Mouse (Mus musculus): ENCODE results near the gene Cox6a2. TPM values are rescaled to one million over a fixed set of nuclear protein-coding genes. Genes with fewer than 3 reads are reported as not detected.

Gene Cox6a2
- total and polyA plus RNA-seq, 3 experiments, result 0.70 to 4.1 (median 1.1) TPM

- Histone ChIP-seq H3K36me3 (replicated peaks in 1 of 2; ENCODE audit: control insufficient read depth in 1 of 2, insufficient read depth in 1 of 2, low read length in 1 of 2) (peaks cover 51 to 67% of the 10 kb centered on the region in 2 experiments), H3K9ac (ENCODE audit: insufficient read depth, low read depth) (no peak overlapping the region), H3K9me3 (replicated peaks; ENCODE audit: low read length) (no peaks in the 10 kb centered on the region), H3K27ac (ENCODE audit: insufficient read depth, low read depth) (no peak overlapping the region), H3K4me3 (replicated peaks in 1 of 3; ENCODE audit: low read depth in 2 of 3, low read length in 2 of 3, poor library complexity in 1 of 3) (no peak overlapping the region), H3K4me2 (ENCODE audit: insufficient read depth, low read depth, poor library complexity, severe bottlenecking) (no peak overlapping the region), H3K27me3 (replicated peaks) (no peaks in the 10 kb centered on the region), H3K4me1 (ENCODE audit: control insufficient read depth in 1 of 2, insufficient read depth in 2 of 2) (peaks cover 9 to 36% of the 10 kb centered on the region in 2 experiments), H3K79me2 (replicated peaks; ENCODE audit: control insufficient read depth, extremely low read depth, insufficient read depth, poor library complexity, severe bottlenecking) (no peaks in the 10 kb centered on the region)
- TF ChIP-seq MEF2A (IDR thresholded peaks at IDR 0.05; ENCODE audit: borderline replicate concordance, low read depth, low read length) (no peak), ZC3H11A (IDR thresholded peaks at IDR 0.05; ENCODE audit: low read depth, low read length) (no peak), HCFC1 (IDR thresholded peaks at IDR 0.05; ENCODE audit: low read depth, low read length) (no peak), RAD21 (IDR thresholded peaks at IDR 0.05; ENCODE audit: low read depth, low read length) (no peak), JUN (IDR thresholded peaks at IDR 0.05; ENCODE audit: insufficient read depth, low read depth, low read length) (no peak), SIN3A (IDR thresholded peaks at IDR 0.05; ENCODE audit: low read length) (no peak), TBP (conservative IDR thresholded peaks at IDR 0.05; ENCODE audit: low read depth, low read length) (no peak), MAZ (IDR thresholded peaks at IDR 0.05; ENCODE audit: low read depth, low read length) (no peak), MYC (IDR thresholded peaks at IDR 0.05; ENCODE audit: low read depth, low read length) (no peak), SMC3 (IDR thresholded peaks at IDR 0.05; ENCODE audit: low read depth, low read length) (no peak), ELF1 (IDR thresholded peaks at IDR 0.05; ENCODE audit: low read depth, low read length) (no peak)
- dilution Hi-C loops (cut with MboI; ENCODE audit: extremely low pct_ligation_motif_present, extremely low pct_unique_long_range_greater_than_20kb, low sequenced_read_pairs) (no loop called here), in situ Hi-C loops (cut with MboI; ENCODE audit: low pct_ligation_motif_present, low pct_unique_long_range_greater_than_20kb, low sequenced_read_pairs) (no loop called here)
- no peak for DNase-seq (ENCODE audit: extremely low read depth)
Measured at GRCm38 (mm10) chr7:128240131-128240784, 34.1 kb upstream of the Cox6a2 start.

GRCm38 (mm10) chr7:128238991-128239390 lies 32.8 kb upstream of the Cox6a2 start:
- Histone ChIP-seq H3K36me3 (replicated peaks in 1 of 2; ENCODE audit: control insufficient read depth in 1 of 2, insufficient read depth in 1 of 2, low read length in 1 of 2) (peaks cover 39 to 54% of the 10 kb centered on the region in 2 experiments), H3K4me1 (ENCODE audit: control insufficient read depth in 1 of 2, insufficient read depth in 2 of 2) (peaks cover 16 to 48% of the 10 kb centered on the region in 2 experiments), H3K27me3 (replicated peaks) (no peaks in the 10 kb centered on the region), H3K4me2 (ENCODE audit: insufficient read depth, low read depth, poor library complexity, severe bottlenecking) (peak overlapping the region; percentile 72), H3K27ac (ENCODE audit: insufficient read depth, low read depth) (no peak overlapping the region; the same call in 1 of the 2 replicates), H3K9ac (ENCODE audit: insufficient read depth, low read depth) (peak overlapping the region; percentile 73), H3K9me3 (replicated peaks; ENCODE audit: low read length) (no peaks in the 10 kb centered on the region), H3K4me3 (replicated peaks in 1 of 3; ENCODE audit: low read depth in 2 of 3, low read length in 2 of 3, poor library complexity in 1 of 3) (peak overlapping the region; percentile 43 to 82 (median 53)), H3K79me2 (replicated peaks; ENCODE audit: control insufficient read depth, extremely low read depth, insufficient read depth, poor library complexity, severe bottlenecking) (no peaks in the 10 kb centered on the region)
- in situ Hi-C loops (cut with MboI; ENCODE audit: low pct_ligation_motif_present, low pct_unique_long_range_greater_than_20kb, low sequenced_read_pairs) (no loop called here), dilution Hi-C loops (cut with MboI; ENCODE audit: extremely low pct_ligation_motif_present, extremely low pct_unique_long_range_greater_than_20kb, low sequenced_read_pairs) (no loop called here)
- DNase-seq (ENCODE audit: extremely low read depth), result peak; percentile 77
- TF ChIP-seq MAFK (IDR thresholded peaks at IDR 0.05; ENCODE audit: insufficient replicate concordance, low read length) (0 out of 2 replicates have a peak, but pooled peaks have one; percentile 27), CTCF (conservative IDR thresholded peaks at IDR 0.05 in 1 of 2, IDR thresholded peaks at IDR 0.05 in 1 of 2; ENCODE audit: low read depth in 2 of 2, low read length in 2 of 2) (peak; percentile 70 to 75), JUND (conservative IDR thresholded peaks at IDR 0.05; ENCODE audit: low read depth, low read length) (0 out of 2 replicates have a peak, but pooled peaks have one; percentile 51), SMC3 (IDR thresholded peaks at IDR 0.05; ENCODE audit: low read depth, low read length) (peak; percentile 45), ELF1 (IDR thresholded peaks at IDR 0.05; ENCODE audit: low read depth, low read length) (0 out of 2 replicates have a peak, but pooled peaks have one; percentile 17), RAD21 (IDR thresholded peaks at IDR 0.05; ENCODE audit: low read depth, low read length) (peak; percentile 50), MXI1 (IDR thresholded peaks at IDR 0.05; ENCODE audit: low read depth, low read length) (no peak), E2F4 (IDR thresholded peaks at IDR 0.05; ENCODE audit: insufficient replicate concordance, low read depth, low read length) (0 out of 2 replicates have a peak, but pooled peaks have one; percentile 38), CHD1 (IDR thresholded peaks at IDR 0.05; ENCODE audit: low read depth, low read length) (0 out of 2 replicates have a peak, but pooled peaks have one; percentile 30), MEF2A (IDR thresholded peaks at IDR 0.05; ENCODE audit: borderline replicate concordance, low read depth, low read length) (peak; percentile 36; the same call in 1 of the 2 replicates), PAX5 (IDR thresholded peaks at IDR 0.05; ENCODE audit: low read length) (no peak)

Data from CH12.LX (cell line).